Mouse (Mus musculus) ovary, postnatal 36 days (tissue): Measurements from ENCODE around the gene Vmn2r101.

Experiments used
- DNase-seq: peaks from one replicate; pipeline ENCODE4 v3.0.0; 2022; ENCODE audit warnings: low spot score, mixed read lengths

Vmn2r101 gene

GRCm38 (mm10) chr17:19576927-19577326 is at the start of gene Vmn2r101:
Vmn2r101 (plus strand) TSS chr17:19577227.
- no peak for DNase-seq

GRCm38 (mm10) chr17:19629328-19629727 is 52.3 kb downstream of the Vmn2r101 start:
- no peak for DNase-seq

GRCm38 (mm10) chr17:19658447-19658846 is 81.4 kb downstream of the Vmn2r101 start:
- DNase-seq, result no peak

GRCm38 (mm10) chr17:19660028-19660427 is 83.0 kb downstream of the Vmn2r101 start, which contains the start of gene Vmn2r102:
Vmn2r102 (plus strand) TSS chr17:19660328.
- DNase-seq, result no peak
